Mouse (Mus musculus) gonadal fat pad, adult 2 months (tissue): ENCODE data around the gene Abhd6. TPM values are rescaled to one million over a fixed set of nuclear protein-coding genes. Genes with fewer than 3 reads are reported as not detected.

ENCODE experiments used
- DNase-seq: peaks from one replicate; pipeline ENCODE4 v3.0.0-alpha.2; 2012; ENCODE audit warnings: low read depth
- polyA plus RNA-seq: library from polyadenylated mRNA; depleted of rRNA; stranded (reverse); fragments of >200 nt; gene quantifications from 2 replicates; pipeline ENCODE4 v1.2.3, GENCODE M21; 2012

Abhd6 gene
- polyA plus RNA-seq, 1 experiment = 15.3 TPM

DNA sequence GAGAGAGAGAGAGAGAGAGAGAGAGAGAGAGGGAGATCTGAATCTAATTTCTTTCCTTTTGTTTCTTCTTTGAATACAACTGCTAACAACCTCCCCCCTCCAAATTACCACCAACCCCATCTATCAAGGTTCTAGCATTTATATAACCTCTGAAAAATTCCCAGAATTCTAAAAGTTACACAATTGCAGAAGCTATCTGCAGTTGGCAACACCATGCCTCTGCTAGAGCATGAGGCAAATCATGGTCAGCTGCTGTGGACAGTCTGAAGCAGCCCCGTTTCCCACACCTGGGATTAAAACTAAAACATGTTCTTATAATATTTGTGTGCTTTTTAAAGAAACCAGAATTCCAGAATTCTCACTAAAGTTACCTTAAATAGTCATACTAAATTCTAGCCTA is 27.1 kb downstream of the Abhd6 start:
- no peak for DNase-seq

DNA sequence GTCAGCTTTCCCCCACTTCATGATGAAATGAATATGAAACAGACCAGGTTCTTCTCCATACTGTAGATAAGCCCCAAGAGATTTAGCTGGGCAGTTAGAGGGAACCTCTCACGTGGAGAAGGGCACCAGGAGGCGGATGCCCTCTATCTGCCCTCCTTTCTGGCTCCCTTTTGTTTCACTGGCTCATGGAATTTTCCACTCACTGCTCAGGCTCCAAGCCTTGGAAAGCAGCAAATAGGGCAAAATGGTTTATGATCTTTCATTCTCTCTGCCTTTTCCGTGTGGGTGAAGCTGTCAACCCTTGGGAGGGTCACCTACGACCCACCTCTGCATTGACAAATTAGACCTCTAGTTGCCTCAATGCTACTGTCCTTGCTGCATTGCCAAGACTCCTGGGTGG is 27.8 kb downstream of the Abhd6 start:
- DNase-seq = no peak

DNA sequence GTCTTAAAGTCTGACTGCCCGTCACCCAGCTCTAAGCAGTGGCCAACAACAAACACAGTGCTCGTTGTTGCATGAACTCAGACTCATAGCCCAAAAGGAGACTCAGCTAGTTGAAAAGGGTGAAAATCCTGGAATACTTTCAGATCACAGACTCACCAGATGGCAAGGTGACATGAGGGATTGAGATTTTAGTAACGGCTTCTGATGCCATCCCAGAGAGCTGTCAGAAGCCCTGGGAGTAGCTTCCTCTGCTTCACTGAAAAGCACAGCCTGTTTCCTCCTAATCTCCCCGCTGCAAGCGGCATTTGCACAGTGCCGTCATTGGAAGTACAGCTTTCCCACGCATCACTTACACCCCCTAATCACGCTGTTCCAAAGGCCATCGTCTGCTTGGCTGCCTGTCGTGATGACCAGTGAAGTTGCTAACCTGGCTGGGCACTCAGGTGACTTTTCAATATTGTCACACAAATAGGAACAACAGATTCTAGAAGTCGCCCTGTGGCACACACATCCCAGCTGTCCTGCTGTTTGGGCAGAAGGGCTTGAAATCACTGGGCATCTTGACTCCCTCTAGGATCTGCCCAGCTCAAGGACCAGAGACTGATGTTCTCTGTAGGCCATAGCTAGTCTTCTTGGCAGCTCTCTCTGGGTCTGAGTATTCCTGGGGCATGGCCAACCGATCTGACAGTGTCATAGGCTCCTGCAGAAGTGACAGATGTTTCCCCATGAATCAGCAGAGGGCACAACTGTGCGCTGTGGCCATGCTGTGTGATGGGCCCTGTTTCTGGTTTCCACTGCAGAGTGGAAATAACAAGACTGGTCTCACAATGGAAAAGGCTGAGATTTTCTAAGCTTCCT is 29.6 kb downstream of the Abhd6 start:
- DNase-seq = no peak

DNA sequence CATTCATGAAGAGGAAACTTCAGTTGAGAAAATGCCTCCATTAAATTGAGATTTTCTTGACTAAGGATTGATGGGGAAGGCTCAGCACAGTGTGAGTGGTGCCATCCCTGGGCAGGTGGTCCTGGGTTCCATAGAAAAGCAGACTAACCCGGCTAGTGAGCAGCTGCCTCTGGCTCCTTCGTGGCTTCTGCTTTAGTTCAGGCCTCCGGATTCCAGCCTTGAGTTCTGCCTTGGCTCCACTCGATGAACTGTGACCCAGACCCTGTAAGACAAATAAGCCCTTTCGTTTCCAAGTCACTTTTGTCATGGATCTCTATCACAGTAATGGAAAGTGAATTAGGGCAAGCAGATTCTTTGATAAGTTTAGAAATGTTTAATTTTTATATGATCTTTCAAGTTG is 31.9 kb downstream of the Abhd6 start:
- no peak for DNase-seq

DNA sequence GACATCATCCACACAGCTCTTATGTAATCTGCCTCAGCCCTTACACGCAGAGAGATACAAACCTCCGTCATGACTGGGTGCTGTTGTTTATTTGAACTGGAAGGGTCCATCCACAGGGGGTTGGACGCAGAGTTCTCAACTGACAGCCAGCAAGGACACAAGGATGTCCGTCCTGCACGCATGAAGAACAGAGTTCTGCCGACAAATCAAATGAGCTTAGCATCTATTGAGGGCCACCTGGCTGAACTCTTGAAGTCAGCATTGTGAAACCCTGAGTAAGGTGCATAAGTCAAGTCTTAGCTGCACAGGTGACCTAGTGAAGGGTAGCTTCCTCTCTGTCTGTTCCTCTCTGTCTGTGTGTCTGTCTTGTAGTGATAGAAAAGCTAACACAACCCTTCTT is 33.2 kb downstream of the Abhd6 start:
- no peak for DNase-seq

DNA sequence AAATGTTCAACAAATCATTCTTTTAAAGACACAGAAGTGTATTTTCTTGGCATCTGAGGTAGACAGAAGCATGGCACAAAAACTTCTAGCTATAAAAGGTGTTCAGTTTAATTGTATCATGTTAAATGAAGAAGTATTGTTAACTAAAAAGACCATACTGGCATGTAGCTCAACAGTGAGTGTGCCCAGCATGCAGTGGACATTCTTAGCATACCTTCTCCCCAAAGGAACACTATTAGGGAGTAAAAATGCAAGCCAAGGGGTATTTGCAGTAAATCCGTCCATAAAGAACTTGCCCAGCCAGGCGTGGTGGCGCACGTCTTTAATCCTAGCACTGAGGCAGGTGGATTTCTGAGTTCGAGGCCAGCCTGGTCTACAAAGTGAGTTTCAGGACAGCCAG is 33.7 kb downstream of the Abhd6 start:
- no peak for DNase-seq

DNA sequence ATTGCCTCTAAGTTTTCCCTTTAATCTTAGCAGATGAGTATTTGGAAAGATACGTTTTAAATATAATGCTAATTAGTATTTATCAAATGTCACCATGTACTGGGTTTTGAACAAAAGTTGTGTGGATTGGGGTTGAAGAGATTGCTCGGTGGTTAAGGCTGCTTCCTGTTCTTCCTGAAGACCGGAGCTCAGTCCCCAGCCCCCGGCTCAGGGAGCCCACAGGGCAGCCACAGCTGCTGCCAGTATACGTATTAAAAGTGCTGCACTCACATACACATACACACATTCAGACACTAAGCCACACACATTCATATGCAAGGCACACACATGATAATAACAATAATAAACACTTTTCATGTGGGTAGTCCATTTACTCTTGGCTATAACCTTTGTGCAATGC is 35.4 kb downstream of the Abhd6 start:
- no peak for DNase-seq

DNA sequence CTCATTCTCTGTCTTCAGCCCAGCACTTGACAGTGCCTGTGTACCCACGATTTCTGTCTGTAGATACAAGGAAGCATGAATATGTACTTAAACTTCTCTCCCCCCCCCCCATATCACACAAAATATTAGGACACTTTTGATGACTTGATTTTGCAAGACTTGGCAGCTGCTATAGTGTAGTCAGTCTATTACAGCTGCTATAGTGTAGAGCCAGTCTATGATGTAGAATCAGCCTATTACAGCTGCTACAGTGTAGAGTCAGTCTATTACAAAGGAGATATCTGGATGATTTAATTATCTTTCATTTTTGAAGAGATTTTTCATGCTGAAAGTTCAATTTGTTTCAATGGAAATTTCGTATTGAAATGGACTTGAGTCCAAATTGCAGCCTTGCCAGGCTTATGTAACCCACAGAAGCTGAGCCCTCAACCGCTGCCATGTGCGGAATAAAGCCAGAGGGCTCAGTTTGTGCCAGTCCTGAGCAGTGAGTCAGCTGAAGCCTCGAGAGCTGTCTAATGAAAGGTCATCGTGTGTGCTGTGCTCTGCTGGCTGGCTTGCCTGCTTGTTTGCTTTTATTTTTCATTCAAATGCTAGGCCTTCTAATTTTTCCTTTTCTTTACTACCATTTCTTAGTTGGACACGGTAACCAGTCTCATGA is 36.2 kb downstream of the Abhd6 start:
- DNase-seq = peak; percentile 84

DNA sequence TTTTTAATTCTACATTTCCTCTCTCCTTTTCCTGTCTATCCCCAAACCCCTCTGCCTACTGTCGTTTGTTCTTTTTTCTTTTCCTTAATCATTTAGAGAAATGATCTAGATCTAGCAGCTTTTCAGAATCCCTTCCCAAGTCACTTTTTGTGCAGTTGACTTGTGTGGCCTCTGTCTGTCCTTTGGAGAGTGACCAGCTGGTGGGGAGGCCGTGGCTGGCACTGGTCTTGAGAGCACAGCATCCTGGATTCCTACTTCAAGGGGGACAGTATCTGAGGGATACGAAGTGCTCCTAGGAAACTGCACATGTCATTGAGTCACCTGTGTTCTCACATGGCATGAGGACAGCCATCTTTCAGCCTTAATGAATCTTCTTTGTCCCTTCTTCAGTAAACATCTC is 37.5 kb downstream of the Abhd6 start:
- DNase-seq = no peak

DNA sequence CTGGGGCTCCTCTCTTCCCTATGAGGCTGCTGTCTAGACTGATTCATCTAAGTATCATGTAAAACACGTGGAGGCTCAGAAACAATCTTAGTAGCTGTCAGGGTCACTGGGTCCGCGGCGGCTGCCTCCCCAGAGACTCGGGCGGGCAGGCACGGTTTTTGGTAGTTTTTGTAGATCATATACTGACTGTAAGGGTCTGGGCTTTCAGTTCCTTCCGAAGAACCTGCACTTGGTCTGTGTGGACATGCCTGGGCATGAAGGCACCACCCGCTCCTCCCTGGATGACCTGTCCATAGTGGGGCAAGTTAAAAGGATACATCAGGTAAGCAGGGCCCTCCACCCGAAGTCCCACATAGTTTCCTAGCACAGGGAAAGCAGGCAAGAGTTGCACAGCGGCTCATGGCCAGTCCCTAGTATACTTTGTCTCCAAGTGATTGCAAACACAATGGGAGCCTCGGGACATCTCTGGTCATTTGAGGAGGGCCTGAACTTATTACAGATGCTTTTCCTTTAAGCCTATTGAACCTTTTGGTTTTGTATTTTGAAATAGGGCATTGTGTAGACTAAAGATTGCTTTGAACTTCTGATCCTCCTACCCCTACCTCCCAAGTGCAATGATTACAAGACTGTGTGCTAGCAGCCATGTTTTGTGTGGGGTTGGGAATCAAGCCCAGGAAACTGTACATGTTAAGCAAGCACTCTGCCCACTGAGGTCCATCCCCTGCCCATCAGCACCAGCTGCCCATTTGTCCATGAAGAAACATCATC is 38.4 kb downstream of the Abhd6 start:
- peak; percentile 91 for DNase-seq

DNA sequence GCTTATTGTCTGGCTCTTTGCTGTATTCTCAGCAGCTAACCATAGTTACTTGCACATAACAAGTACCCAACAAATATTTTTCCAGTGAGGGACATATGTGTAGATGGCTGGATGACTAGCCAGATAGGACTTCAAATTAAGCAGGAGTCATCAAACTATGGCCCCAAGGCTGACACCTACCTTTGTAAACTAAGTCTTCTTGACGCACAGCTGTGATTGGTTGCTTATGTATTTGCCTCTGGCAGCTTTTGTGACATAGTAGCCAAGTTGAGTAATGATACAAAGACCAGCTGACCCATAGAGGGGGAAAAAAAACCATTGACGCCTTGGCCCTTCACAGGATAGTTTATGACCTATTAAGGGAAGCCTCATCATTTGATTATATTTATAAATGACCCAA is 39.4 kb downstream of the Abhd6 start:
- DNase-seq = no peak

DNA sequence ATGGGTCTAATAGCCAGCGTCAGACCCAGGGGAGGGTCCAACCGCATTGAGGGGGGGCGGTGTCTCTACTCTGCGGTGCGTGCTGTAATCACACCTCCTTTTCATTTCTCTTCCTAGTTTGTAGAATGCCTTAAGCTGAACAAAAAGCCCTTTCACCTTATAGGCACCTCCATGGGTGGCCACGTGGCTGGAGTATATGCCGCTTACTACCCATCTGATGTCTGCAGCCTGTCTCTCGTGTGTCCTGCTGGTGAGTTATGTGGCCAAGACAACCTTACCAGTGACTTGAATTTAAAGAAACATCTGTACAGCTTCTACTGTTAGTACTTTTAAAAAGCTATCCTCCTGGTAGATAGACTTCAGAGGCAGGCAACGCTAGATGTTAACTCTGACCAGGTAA is 39.9 kb downstream of the Abhd6 start:
- DNase-seq = no peak

DNA sequence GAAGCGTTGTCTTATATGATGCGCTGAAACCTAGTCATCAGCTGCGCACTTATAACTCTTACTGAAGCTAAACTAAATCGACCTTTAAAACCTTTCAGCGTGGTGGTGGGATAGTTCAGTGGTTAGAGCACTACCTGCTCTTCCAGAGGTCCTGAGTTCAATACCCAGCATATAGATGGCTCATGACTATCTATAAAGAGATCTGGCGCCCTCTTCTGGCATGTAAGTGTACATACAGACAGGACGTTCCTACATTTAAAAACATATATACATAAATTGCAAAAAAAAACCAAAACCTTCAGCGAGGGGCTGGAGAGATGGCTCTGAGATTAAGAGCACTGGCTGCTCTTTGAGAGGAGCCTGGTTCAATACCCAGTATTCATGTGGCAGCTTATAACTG is 41.6 kb downstream of the Abhd6 start:
- DNase-seq = no peak

DNA sequence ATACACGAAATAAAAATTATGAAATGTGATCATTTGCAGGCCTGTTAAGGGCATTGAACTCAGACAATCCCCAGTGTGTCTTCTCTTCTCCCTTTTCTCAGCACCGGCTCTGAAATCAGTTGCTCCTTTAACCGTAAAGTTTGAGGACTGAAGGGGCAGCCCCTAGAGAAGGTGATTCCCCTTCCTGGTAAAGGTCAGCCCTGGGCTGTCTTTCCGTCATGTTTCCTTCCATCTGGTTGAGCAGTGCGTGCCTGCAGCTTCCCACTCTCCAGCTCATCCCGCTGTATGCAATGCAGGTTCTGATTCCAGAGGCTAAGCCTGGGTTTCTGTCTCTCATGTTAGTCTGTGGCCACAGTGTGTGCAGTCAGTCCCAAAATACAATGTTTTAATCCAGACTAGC is 42.1 kb downstream of the Abhd6 start:
- no peak for DNase-seq

DNA sequence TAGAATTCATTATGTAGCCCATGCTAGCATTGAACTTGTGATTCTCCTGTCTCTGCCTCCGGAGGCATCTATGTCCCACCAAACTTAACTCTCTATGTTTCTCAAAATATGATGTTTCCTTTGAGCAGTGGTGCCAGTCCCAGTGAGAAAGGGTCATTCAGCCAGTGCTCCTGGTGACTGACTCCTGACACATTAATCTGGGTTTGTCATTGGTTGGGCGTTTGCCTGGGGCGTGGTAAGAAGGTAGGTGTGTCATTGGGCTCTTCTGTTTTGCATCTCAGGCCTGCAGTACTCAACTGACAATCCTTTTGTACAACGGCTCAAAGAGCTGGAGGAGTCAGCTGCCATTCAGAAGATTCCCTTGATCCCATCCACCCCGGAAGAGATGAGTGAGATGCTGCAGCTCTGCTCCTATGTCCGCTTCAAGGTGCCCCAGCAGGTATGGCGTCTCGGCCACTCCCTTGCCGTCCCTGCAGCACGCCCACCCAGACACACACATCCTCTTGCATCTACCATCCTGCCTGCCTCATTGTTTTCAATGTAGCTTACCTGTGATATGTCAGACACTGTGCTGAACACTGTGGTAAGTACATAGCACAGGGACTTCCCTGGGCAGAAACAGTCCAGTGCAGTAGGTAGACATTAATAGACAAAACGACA is 42.6 kb downstream of the Abhd6 start:
- no peak for DNase-seq

DNA sequence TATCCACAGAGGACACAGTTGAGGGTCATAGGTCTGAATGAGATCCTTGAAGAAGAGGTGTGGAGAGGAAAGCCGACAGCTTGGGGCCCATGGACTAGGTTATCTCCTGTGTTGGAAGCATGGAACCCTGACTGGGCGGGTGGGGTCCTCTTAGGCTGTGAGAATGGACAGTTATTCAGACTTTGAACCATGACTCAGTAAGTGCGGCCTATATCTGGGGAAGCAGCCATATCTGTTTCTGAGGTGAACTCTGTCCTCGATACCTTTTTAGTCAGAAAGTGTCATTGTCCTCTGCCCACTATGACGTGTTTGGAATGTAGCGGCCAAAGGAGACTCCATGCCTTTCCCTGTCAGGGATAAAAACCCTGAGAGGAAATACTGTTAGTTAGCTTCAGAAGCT is 44.1 kb downstream of the Abhd6 start:
- no peak for DNase-seq

DNA sequence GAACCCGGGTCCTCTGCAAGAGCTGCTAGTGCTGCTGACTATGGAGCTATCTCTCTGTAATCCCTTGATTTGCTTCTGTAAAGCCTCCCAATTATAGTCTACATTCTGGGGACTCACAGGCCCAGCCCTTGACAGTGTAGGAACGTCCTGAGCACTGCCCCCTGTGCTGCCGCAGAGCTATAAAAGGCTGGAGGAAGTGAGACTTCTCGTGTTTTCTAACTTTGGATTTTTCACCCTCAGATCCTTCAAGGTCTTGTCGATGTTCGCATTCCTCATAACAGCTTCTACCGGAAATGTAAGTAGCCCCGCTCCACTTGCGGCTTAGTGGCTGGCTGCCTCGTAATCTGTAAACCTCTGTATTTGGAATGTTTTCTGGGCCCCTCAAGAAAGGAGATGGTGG is 46.6 kb downstream of the Abhd6 start:
- DNase-seq = no peak

DNA sequence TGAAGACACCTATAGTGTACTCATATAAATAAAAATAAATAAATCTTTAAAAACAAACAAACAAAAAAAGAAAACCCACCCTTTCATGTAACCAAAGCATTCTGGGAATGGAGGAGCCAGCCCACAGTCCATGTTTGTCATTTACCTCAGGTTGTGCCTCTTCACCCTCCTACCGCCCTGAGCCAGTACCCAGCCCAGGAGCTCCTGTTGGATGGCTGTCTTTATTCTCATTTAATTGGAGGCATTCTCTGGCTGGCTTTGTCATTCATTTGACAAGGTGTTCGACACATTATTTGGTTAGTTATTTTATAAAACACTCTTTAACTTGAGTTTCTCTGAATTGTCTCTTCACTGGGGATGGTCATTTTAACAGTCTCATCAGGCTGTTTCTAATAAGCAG is 49.2 kb downstream of the Abhd6 start:
- no peak for DNase-seq

DNA sequence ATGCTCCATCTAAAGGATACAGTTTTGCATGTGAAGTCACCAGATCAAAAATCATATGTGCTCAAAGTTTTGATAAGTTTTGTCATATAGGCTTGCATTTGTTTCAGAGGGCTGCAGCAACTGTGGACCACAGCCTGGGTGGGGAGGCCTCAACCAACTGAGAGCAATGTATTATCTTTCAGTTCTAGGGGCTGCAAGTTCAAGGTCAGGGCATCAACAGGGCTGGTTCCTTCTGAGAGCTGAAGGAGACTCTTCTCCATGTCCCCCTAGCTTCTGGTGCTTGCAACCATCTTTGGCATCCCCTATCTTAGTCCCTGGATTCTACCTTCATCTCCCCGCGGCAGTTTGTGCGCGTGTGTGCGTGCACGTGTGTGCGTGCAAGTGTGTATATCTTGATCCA is 50.0 kb downstream of the Abhd6 start:
- no peak for DNase-seq

DNA sequence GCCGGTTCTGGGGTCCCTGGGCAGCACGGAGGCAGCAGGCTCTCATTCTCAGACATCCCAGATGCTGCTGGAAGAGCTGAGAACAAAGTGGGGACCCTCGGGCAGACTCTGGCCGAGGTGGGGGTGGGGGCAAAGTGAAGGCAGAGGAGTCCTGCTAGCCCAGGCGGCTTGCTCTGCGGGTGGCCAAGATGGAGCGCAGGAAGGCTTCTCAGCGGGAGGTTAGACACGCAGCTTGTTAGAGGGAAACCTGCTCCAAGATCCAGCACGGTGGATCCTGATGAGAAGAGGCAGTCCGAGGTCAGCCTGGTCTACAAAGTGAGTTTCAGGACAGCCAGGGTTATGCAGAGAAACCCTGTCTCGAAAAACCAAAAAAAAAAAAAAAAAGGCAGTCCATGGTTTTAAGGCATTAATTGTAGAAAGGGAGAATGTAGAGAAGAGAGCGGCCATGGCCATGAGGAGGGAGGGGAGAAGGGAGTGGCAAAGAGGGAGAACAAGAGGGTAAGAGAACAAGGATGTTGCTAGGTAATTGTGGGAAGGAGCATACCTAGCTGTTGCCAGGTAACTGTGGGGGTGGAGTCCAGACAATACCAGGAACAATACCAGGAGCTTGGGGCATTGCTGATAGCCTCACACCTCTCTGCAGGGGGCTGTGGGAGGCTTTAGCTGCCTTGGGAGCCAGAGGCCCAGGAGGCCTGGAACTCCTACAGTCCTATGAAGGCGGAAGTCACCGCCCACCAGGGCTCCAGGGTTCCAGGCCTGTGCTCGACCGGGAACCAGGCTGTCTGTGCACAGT is 51.8 kb downstream of the Abhd6 start:
- DNase-seq = no peak

DNA sequence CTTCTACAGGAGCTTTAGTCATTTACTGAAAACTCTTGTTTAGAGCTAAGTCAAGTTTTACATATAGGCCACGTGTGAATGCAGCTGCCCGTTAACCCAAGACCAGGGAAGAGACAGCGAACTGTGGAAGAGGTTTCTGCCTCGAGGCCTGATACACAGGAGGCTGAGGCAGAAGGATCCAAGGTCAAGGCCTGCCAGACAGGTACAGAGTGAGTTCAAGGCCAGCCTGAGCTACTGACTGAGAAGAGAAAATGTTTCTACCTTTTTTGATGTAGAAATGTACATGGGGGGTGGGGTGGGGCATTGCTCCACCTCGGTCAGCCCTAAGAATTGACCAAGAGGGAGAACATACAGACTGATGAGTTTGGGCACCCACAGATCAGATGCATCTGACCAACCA is 53.4 kb downstream of the Abhd6 start:
- no peak for DNase-seq
